ENCODE assay signal across 10 mouse cellular contexts in genomic region chr3:134237113-134237805, GRCm38 (mm10). TPM values are rescaled to one million over a fixed set of nuclear protein-coding genes. Genes with fewer than 3 reads are reported as not detected.
A peak's percentile ranks its signal among the peaks of the same experiment; 100 is the strongest.
DNase-seq lines count a peak whose midpoint lies in the region; ATAC-seq and TF ChIP-seq lines count a peak whose summit lies in the region.
"Had no signal": no experiment of that assay in that cellular context is flagged by ENCODE, and none has a peak within 500 bp of the region (broad histone marks: within the 10 kb centered on the region; RNA-seq: fewer than 3 reads in every experiment).

No protein-coding gene starts in this region.

- TF ChIP-seq CTCF in kidney, postnatal 0 days (IDR thresholded peaks at IDR 0.05; ENCODE audit: low read depth), result no peak
- no peak for TF ChIP-seq CTCF in kidney, adult 2 months (conservative IDR thresholded peaks at IDR 0.05; ENCODE audit: insufficient read depth, insufficient read length, low read depth, low read length)

- no peak for TF ChIP-seq POLR2A in kidney, adult 2 months (IDR thresholded peaks at IDR 0.05; ENCODE audit: low read depth, low read length)

- 60% methylated on average over 3 of the region's 3 CpGs for WGBS in kidney, postnatal 0 days
- 89% methylated on average over 3 of the region's 3 CpGs for WGBS in kidney, adult 2 months
- 7% methylated on average over 3 of the region's 3 CpGs for WGBS in forebrain, embryonic 10.5 days
- WGBS in limb, embryonic 11.5 days, result 28% methylated on average over 3 of the region's 3 CpGs
- 61% methylated on average over 3 of the region's 3 CpGs for WGBS in stomach, embryonic 14.5 days

- H3K27ac ChIP-seq in kidney, postnatal 0 days, result no peak overlapping the region
- no peak overlapping the region for H3K27ac ChIP-seq in kidney, adult 2 months (ENCODE audit: insufficient read depth, low read depth, low read length)
- H3K27ac ChIP-seq in forebrain, embryonic 10.5 days, result peak overlapping the region; percentile 97
- no peak overlapping the region for H3K27ac ChIP-seq in limb, embryonic 11.5 days (replicated peaks; ENCODE audit: low read depth, low read length)
- H3K27ac ChIP-seq in stomach, embryonic 14.5 days (ENCODE audit: low read length), result peak overlapping the region; percentile 2; the same call in 1 of the 2 replicates

- H3K27me3 ChIP-seq in kidney, postnatal 0 days (ENCODE audit: insufficient read depth, low read length), result no peaks in the 10 kb centered on the region
- H3K27me3 ChIP-seq in kidney, adult 2 months (replicated peaks; ENCODE audit: control insufficient read depth, insufficient read depth, low read length), result no peaks in the 10 kb centered on the region; the same call in none of the 2 replicates
- no peaks in the 10 kb centered on the region for H3K27me3 ChIP-seq in forebrain, embryonic 10.5 days (ENCODE audit: poor library complexity, severe bottlenecking)
- no peaks in the 10 kb centered on the region for H3K27me3 ChIP-seq in limb, embryonic 11.5 days (ENCODE audit: control insufficient read depth, insufficient read depth, low read length)
- H3K27me3 ChIP-seq in stomach, embryonic 14.5 days (ENCODE audit: control insufficient read depth, insufficient read depth, low read length), result no peaks in the 10 kb centered on the region

- ATAC-seq in kidney, postnatal 0 days (replicated peaks; ENCODE audit: low FRiP score, low read depth), result no peak
- ATAC-seq in limb, embryonic 11.5 days (ENCODE audit: insufficient number of reproducible peaks, low FRiP score, low TSS enrichment, low read depth), result no peak
- no peak for ATAC-seq in stomach, embryonic 14.5 days (ENCODE audit: insufficient number of reproducible peaks, insufficient read depth, low FRiP score, low read depth)

- H3K9me3 ChIP-seq in kidney, postnatal 0 days (replicated peaks; ENCODE audit: low read length), result no peaks in the 10 kb centered on the region
- H3K9me3 ChIP-seq in forebrain, embryonic 10.5 days, result no peaks in the 10 kb centered on the region
- H3K9me3 ChIP-seq in limb, embryonic 11.5 days (ENCODE audit: control insufficient read depth, low read length), result no peaks in the 10 kb centered on the region
- H3K9me3 ChIP-seq in stomach, embryonic 14.5 days (ENCODE audit: control insufficient read depth, low read depth, low read length), result no peaks in the 10 kb centered on the region

- H3K9ac ChIP-seq in kidney, postnatal 0 days (ENCODE audit: low read depth, low read length), result no peak overlapping the region
- H3K9ac ChIP-seq in limb, embryonic 11.5 days (ENCODE audit: low read length), result no peak overlapping the region
- H3K9ac ChIP-seq in stomach, embryonic 14.5 days (replicated peaks; ENCODE audit: low read depth, low read length), result peak overlapping the region; percentile 45; the same call in 1 of the 2 replicates

- H3K4me3 ChIP-seq in kidney, postnatal 0 days (replicated peaks; ENCODE audit: low read depth, low read length), result peak overlapping the region; percentile 42; the same call in 1 of the 2 replicates
- H3K4me3 ChIP-seq in kidney, adult 2 months (ENCODE audit: insufficient read depth, low read depth, low read length), result no peak overlapping the region
- H3K4me3 ChIP-seq in forebrain, embryonic 10.5 days, result peak overlapping the region; percentile 80
- peak overlapping the region; percentile 48 for H3K4me3 ChIP-seq in limb, embryonic 11.5 days (ENCODE audit: low read depth, low read length)
- H3K4me3 ChIP-seq in stomach, embryonic 14.5 days (ENCODE audit: low read depth, low read length), result peak overlapping the region; percentile 46

- peak overlapping the region; percentile 74; the same call in 1 of the 2 replicates for H3K4me2 ChIP-seq in kidney, postnatal 0 days (ENCODE audit: low read length)
- peak overlapping the region; percentile 58 for H3K4me2 ChIP-seq in limb, embryonic 11.5 days (ENCODE audit: low read depth, severe bottlenecking)
- H3K4me2 ChIP-seq in stomach, embryonic 14.5 days (replicated peaks; ENCODE audit: low read depth, low read length), result peak overlapping the region; percentile 53

- H3K4me1 ChIP-seq in kidney, postnatal 0 days (replicated peaks; ENCODE audit: insufficient read depth, low read length), result 0 out of 2 replicates have a peak, but pooled peaks cover 7% of the 10 kb centered on the region
- no peaks in the 10 kb centered on the region; the same call in 1 of the 2 replicates for H3K4me1 ChIP-seq in kidney, adult 2 months (ENCODE audit: control insufficient read depth, insufficient read depth, low read length)
- H3K4me1 ChIP-seq in forebrain, embryonic 10.5 days, result peaks cover 59% of the 10 kb centered on the region
- peaks cover 7% of the 10 kb centered on the region; the same call in 1 of the 2 replicates for H3K4me1 ChIP-seq in limb, embryonic 11.5 days (ENCODE audit: control insufficient read depth, insufficient read depth, low read length)
- peaks cover 8% of the 10 kb centered on the region; the same call in 1 of the 2 replicates for H3K4me1 ChIP-seq in stomach, embryonic 14.5 days (ENCODE audit: control insufficient read depth, insufficient read depth, low read length)

- intact Hi-C loops in left cerebral cortex, postnatal 36 days (cut with DNase I), result loop anchor here (5.0 to 10.0 kb wide), 2 partner anchors 378 to 695 kb away; no protein-coding TSS in a partner anchor

- DNase-seq in kidney, postnatal 0 days (ENCODE audit: low spot score), result no peak
- DNase-seq in kidney, adult 2 months, result no peak
- DNase-seq in forebrain, embryonic 10.5 days (ENCODE audit: extremely low spot score, low spot score), result no peak
- peak; percentile 24 for DNase-seq in limb, embryonic 11.5 days (ENCODE audit: low spot score)
- no peak for DNase-seq in left cerebral cortex, adult 11 months (ENCODE audit: low spot score)
- no peak for DNase-seq in frontal cortex, adult 2 months (ENCODE audit: extremely low spot score in 1 of 2, low spot score in 1 of 2)
- no peak for DNase-seq in left cerebral cortex, postnatal 36 days (ENCODE audit: low spot score in 2 of 2)
- DNase-seq: kidney, postnatal 14 days had no signal

- H3K36me3 ChIP-seq in kidney, postnatal 0 days (ENCODE audit: insufficient read depth, low read length), result no peaks in the 10 kb centered on the region
- no peaks in the 10 kb centered on the region for H3K36me3 ChIP-seq in kidney, adult 2 months (ENCODE audit: control insufficient read depth, insufficient read depth, low read length)
- H3K36me3 ChIP-seq in forebrain, embryonic 10.5 days (replicated peaks), result peaks cover 4% of the 10 kb centered on the region
- H3K36me3 ChIP-seq in limb, embryonic 11.5 days (ENCODE audit: control insufficient read depth, insufficient read depth, low read length), result no peaks in the 10 kb centered on the region
- no peaks in the 10 kb centered on the region for H3K36me3 ChIP-seq in stomach, embryonic 14.5 days (ENCODE audit: control insufficient read depth, insufficient read depth, low read length)

RNA-seq across cellular contexts. Expression of gene Cxxc4, which starts 1.0 kb away (rescaled TPM):
- polyA plus RNA-seq in kidney, postnatal 0 days (2015; fragmentation: Nextera tagmentation; extraction: Ambion mirVana), result 2.9 and 4.1 TPM in 2 replicates
- 0.15 and 0.25 TPM in 2 replicates for polyA plus RNA-seq in kidney, adult 2 months (2012; rRNA removed)
- 12.0 and 13.2 TPM in 2 replicates for polyA plus RNA-seq in forebrain, embryonic 10.5 days (2016; fragmentation: Nextera tagmentation; extraction: Ambion mirVana)
- 7.9 and 9.1 TPM in 2 replicates for polyA plus RNA-seq in limb, embryonic 11.5 days (2014; fragmentation: Nextera tagmentation; extraction: Ambion mirVana)
- polyA plus RNA-seq in stomach, embryonic 14.5 days (2014; fragmentation: Nextera tagmentation; extraction: Ambion mirVana), result 10.6 and 11.2 TPM in 2 replicates
- 14.7 and 14.8 TPM in 2 replicates for polyA plus RNA-seq in frontal cortex, adult 2 months (2012; rRNA removed)
- total RNA-seq in left cerebral cortex, postnatal 36 days (2021), result 10 to 100 TPM; 20.9 to 27.9 TPM
- total RNA-seq: common myeloid progenitor, adult 5-6 weeks had no signal

Comparison
In these comparisons a context has a peak if more than half of its experiments do, and no peak if none do; other contexts are left out.
1. H3K27ac ChIP-seq: peak in forebrain, embryonic 10.5 days (single experiment) and stomach, embryonic 14.5 days (single experiment); none in kidney, postnatal 0 days (single experiment), kidney, adult 2 months (single experiment) and limb, embryonic 11.5 days (single experiment).
2. Peak in every context shown above with its lines, with median percentiles within 50 percentile points of each other: H3K4me2 ChIP-seq.